Mouse (Mus musculus) G1E-ER4 (cell line): ENCODE results near the gene Morc1. TPM values are rescaled to one million over a fixed set of nuclear protein-coding genes. Genes with fewer than 3 reads are reported as not detected.

ENCODE experiments used
- GATA1 ChIP-seq: IDR thresholded peaks from one replicate; pipeline ENCODE4 v1.8.0; 2012; ENCODE audit warnings: low read length, inconsistent platforms
- polyA plus RNA-seq: library from polyadenylated mRNA; stranded (reverse); fragments of >175 nt; gene quantifications from 2 replicates; pipeline ENCODE4 v1.2.3, GENCODE M21; 2012

Gene Morc1
- polyA plus RNA-seq = not detected in 2 replicates

DNA sequence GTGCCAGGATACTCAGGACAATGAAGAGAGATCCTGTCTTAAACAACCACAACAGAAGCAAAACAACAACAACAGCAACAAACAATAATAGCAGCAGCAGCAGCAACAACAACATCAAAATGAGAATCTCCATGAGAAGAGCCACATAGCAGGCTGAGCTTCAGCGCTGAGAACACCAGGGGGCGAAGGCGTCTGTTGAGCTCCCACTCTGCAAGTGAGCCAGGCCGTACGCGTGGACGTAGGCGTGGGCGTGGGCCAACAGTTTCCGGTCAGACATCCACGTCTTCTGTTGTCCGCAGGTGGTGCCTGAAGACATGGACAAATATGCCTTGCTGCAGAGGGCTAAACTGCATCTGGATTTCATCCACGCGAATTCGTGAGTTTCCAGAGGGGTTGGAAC, at the start of gene Morc1:
Gene Morc1 (plus strand): TSS at position 211 of the 400 bp plus-strand sequence.
- no peak for TF ChIP-seq GATA1

DNA sequence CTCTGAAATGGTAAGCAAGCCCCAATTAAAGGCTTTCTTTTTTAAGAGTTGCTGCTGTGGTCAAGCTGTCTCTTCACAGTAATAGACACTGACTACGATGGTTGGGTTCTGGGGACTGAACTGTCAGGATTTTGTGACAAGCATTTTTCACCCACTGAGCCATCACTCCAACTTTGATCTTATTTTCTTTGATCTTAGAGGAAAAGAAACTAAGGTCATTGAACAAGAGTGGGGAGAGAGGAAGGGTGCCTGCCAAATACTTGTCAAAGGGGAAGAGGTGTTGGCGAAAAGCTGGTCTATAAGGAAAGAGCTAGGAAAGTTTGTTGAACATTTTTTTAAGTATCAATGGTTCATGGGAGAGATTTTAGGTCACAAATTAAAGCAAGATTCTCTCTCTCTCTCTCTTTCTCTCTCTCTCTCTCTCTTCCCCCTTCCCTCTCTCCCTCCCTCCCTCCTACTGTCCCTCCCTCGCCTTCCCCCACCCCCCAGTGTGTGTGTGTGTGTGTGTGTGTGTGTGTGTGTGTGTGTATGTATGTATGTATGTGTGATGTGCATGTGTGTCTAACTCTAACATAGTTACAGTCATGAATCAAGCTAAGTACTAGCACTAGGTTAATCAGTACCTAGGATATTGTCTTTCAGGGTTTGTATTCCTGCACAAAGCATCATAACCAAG, 47.3 kb upstream of the Morc1 start:
- TF ChIP-seq GATA1 = no peak

DNA sequence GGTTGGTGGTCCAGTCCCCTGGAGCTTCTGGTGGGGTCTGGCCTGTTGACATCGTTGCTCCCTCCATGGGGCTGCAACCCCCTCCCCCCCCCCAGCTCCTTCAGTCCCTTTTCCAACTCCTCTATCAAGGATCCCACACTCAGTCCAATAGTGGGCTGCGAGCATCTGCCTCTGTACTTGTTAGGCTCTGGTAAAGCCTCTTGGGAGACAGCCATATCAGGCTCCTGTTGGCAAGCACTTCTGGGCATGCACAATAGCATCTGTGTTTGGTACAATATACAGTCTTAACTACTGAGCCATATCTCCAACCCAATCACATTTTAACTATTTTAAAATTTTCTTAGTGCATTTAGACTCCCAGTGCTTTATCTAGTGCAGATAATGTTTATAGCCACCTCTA, 44.1 kb upstream of the Morc1 start:
- no peak for TF ChIP-seq GATA1

DNA sequence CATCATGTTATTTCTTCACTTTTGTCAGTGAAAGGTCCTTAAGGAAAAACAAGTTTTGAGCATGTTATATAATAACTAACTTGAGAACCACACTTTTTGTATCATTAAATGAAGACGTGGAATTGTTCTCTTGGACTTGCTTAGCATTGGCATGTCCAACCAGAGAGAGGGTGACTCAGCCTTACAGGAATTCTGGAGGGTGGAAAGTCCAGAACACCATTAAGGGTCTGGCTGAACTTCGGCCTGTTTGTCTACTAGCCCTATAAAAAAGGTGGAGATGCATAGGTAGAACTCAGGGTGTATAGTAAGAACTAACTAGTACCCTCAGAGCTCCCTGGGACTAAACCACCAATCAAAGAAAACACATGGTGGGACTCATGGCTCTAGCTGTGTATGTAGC, 35.8 kb upstream of the Morc1 start:
- TF ChIP-seq GATA1 = no peak

DNA sequence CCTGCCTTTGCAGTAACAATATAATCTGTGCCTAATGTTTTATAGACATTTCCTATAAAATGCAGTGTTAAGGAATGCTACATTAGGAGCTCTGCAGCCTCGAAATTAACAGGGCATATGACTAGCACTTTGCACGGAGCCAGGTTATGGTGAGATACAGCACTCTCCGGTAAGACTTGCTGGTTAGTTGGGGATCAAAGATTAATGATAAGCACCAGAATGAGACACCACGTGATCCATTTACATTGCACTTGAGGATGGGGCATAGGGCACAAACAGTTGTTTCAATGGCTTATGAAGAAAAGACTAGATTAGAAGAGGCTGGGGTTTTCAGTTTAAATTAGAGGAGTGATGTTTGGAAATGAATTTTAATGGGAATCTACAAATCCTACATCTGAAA, 28.1 kb upstream of the Morc1 start:
- TF ChIP-seq GATA1 = no peak

DNA sequence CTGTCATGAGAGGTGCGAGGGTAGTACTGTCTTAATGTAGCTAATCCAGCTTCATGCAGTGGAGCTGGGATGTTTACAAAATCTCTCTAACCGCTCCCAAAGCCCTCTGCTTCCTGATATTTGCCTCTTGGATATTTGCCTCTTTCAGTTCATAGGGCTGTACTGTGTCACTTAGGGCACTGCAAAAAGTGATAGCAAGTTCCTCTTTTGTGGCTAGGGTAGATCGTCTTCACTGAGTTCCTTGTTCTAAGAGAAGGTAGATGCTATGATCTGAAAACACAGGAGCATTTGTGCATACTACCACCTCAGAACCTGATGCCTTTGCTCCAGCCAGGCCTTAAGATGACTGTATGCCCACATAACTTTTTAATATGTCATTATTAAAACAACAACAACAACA, 27.6 kb upstream of the Morc1 start:
- no peak for TF ChIP-seq GATA1

DNA sequence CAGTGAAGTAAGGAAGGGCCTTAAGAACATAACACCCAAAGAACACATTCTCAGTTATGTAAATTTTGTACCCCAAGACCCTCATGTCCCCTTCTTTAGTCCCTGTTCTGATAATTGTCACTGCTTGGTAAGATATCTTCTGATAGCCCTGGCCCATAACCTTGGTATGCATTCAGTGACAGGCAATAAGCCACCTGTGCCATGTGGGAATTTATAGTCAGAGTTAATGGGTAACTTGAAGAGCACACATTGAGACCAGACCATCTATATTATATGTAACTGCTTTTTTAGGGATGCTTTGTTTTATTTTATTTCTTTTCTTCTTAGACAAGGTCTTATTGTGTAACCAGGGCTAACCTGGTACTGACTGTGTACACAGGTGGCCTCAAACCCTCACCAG, 27.0 kb upstream of the Morc1 start:
- TF ChIP-seq GATA1 = no peak

DNA sequence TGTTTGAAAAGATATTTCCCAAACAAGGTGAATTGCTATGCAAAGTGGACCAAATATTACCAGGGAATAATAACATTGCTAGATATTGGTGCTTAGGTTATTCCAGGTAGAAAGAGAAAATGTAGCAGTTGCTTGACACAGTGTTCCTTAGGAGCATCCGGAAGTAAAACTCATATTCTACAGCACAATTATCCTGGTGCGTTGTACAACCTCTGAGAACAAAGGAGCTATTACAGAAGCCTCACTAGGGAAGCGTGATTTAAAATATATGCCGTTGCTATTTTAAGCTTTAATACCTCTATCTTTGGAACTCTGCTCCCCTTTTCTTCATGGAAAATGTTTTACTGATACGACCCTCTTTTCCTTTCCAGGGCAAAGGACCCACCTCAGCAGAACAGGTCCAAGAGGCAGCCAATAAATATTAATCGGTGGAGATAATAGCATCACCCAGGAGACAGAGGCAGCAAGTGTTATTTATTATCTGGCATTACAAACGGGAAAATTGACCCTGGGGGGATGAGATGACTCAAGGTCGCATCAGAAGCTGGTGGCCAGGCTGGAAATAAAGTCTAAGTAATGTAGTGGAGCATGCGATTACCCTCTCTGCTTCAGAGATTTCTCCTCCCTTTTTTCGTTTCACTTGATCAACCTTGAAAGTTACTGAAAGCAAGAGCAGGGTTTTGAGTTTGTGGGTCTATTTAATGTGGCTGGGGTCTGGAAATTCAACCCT, 25.2 kb upstream of the Morc1 start:
- no peak for TF ChIP-seq GATA1

DNA sequence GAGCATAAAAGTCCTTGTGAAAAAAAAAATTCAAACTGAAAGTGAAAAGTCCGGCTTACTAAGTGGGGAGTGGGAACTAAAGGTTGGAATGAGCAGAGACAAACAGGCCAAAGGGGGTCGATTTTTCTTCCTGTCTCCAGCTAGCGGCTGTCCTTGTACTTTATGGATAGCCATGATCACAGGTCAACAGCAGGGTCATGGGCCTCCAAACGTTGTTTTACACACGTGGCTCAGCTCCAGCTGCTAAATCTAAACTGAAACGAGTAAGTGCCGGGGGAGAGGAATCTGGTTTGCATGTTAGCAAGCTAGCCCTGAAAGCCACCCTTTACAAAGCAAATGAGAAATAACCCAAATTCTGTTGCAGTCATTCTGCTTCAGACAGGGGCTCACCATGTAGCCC, 21.5 kb upstream of the Morc1 start:
- TF ChIP-seq GATA1 = no peak

DNA sequence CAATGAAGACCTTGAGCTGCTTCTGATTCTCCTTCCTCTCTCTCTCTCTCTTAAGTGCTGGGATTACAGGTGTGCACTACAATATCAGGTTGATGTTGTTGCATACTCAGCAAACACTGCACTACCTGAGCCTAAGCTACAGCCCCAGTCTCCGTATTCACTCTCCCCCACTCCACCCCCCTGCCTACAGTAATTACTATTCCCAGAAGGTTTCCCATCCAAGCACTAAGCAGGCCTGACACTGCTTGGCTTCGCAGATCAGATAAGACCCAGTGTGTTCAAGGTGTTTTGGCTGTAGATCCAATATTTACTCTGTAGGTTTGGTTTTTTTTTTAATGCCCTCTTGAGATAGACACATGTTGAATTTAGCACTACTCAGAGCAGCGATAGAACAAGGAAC, 20.9 kb upstream of the Morc1 start:
- TF ChIP-seq GATA1 = no peak

DNA sequence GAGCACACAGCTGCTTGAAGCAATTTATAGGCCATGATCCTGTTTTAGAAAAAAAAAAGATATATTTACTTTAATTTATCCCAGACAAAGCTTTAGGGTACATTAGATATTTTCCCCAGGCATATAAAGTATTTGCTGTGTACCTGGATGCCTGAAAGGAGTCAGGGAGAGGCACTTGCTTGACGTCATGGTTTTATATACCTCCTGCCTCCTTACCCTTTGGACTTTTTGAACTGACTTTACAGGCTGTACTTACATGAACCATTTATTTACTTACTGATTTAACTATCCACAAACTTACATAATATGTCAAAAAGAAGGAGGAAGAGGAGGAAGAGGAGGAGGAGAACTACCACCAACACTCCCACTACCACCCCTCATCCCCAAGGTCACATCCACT, 18.8 kb upstream of the Morc1 start, which contains the start of gene Gm5485:
Gene Gm5485 (minus strand): TSS at position 171 of the 400 bp plus-strand sequence.
- TF ChIP-seq GATA1 = no peak

DNA sequence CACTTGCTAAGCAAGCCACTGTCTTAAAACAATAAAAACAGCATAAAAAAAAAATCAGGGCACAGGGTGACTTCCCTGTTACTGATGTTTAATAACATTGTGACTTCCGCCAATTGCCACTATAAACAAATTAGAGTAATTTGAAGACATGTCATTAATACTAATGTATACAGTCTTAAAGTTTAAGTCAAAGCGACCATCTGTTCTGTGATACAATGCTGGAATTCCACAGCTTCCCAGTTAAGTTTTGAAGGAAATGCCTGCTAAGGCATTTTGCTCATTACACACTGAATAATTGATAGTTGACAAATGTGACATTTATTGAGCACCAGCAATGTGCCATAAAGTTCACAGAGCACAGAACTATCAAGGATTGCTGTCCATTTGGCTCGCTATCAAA, 12.5 kb upstream of the Morc1 start:
- no peak for TF ChIP-seq GATA1

DNA sequence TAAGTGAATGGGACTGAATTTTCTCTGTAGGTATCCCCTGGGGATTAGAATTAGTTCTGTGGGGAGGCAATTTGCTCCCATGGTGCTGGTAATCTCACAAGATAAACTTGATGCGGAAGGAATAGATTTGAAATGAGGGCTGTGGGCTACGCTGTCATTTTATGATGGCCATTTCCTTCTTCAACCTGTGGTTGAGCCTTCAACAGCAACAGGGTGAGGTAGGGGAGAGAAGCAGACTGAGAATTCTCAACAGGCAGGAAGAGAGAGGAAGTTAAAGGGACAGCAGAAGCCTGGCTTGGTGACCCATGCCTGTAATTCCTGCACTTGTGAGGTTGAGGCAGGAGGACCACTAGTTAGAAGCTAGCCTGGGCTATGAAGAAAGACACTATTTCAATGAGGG, 12.0 kb upstream of the Morc1 start:
- no peak for TF ChIP-seq GATA1

DNA sequence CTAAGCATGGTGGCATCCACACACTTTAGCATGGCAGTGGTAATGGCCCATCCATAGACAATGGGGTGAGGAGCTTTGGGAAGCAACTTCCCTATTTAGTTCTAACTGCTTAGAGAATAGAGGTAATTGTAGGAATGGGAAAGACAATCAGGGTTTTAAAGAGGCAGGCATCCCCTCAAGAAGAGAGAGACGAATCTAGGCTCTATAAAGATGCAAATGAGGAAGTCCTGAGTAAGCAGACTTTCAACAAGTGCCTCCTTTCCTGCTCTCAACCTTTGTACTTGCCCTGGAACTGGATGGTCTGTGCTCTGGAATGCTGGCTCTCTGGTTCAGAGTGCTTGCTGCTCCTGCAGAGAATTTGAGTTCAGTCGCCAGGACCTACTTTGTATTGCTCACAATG, 8.5 kb upstream of the Morc1 start:
- TF ChIP-seq GATA1 = no peak

DNA sequence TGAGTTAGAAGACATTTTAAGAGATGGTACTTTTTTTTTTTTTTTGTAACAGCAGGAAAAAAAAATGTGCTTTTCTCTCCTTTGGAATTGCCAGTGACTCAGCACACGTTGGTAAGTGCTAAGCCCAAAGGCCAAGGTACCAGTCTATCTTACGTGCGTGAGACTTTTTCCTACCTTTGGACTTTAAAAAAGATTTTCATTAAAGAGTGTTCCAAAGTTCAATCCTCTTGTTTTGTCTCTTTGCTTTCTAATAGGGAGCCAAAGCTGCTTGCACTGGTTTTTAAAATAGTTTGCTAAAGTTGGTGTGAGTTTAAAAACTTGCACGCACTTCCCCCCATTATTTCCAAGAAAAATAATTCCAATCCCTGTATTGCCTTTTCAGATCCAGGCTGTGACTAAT, 7.0 kb upstream of the Morc1 start:
- no peak for TF ChIP-seq GATA1

DNA sequence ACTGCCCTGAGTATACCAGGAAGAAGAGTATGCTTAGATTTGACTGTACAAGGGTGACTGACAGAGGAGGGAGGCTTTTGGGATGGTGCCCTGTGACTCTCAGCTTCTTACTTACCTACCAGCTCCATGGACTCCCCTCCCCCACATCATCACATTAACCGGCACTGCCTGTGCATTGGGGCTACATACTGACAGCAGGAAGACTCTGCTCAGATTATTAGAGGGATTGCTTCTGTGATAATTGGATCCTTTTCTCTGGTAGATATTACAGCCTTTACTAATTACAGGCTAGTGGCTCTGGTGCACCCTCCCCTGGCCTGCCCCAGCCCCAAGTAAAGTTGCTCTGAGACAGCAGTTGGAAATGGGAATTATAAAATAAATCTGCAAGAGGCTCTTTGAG, 1.6 kb upstream of the Morc1 start:
- no peak for TF ChIP-seq GATA1

DNA sequence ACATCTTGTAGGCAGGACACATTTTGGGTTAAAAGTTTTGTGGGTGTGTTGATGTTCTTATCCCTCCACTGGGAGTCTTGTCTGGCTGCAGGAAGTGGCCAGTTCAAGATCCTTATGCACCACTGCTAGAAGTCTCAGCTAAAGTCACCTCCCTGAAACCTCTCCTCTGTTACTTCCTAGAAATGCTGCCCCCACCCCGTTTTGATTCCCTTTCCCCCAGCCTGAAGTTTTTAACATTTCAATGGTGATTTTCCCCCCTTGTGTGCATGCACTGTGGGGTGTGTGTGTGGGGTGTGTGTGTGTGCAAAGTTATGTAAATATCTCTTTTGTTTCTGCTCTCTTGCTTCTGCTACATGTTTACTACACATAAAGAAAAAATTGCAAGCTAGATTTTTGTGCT, 4.4 kb downstream of the Morc1 start:
- no peak for TF ChIP-seq GATA1
